Mouse (Mus musculus) layer of hippocampus, postnatal 14 days (tissue): ENCODE measurements at regions not wholly inside any gene's neighbourhood (a gene's known extent, or its start where the extent isn't known, plus 50 kb on each side); places are given as distances from the start of the nearest gene placed in this dataset.

Experiments
- DNase-seq, 2 experiments: peaks; one replicate each; pipeline ENCODE4 v3.0.0; 2021 to 2022; ENCODE audit warnings: low spot score in 2 of 2, mixed read lengths in 1 of 2

GRCm38 (mm10) chr1:41810318-41810964 is 885.1 kb upstream of the Pou3f3 start:
- peak; percentile 61 to 89 for DNase-seq

GRCm38 (mm10) chr1:41811130-41811529 is 884.4 kb upstream of the Pou3f3 start:
- DNase-seq = no peak

GRCm38 (mm10) chr1:41812071-41812470 is 883.5 kb upstream of the Pou3f3 start:
- peak in 1 of 2 experiments; percentile 3 for DNase-seq

DNA sequence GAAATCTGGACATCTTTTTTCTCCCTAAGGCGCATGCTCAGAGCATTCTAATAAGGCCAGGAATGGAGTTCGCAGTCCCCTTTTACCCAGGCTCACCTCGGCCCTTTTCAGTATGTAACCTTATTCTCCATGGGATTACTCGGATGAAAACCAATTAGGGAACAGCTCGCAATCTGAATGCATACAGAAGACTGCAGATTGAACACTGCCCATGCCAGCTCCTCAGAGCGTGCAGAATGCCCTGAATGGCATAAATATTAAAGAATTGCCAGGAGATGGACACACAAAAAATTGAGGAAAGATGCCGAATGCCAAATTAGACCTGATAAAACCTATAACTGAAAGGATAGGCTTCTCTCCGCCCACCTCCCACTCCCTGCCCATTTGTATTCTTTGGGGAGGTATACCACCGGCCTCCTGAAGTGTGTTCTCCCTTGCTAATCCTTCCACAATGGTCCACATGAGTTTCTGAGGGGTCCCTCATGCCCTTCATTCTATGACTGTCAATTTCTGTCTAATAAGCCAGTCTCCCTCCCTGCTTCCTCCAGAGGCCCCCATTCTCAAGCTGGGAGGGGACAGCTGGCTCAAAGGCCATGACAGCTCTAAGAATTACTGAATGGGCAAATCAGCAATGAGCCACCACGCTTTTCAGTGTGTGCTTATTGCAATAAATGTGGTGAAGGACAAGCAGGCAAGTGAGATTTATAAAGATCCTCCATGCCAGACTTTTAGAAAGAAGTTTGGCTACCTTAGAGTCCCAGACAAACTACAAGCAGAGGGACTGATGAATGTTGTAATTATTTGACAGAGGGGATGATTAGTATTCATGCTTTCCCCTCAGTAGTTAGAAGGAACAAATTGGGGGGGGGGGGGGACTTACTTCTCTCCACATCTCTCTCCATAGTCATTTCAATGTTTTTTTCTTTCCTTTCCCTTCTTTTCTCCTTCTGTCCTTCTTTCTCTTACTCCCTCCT is 881.2 kb upstream of the Pou3f3 start:
- DNase-seq = peak in 1 of 2 experiments; percentile 19

GRCm38 (mm10) chr1:41815021-41815420 is 880.5 kb upstream of the Pou3f3 start:
- DNase-seq = no peak

DNA sequence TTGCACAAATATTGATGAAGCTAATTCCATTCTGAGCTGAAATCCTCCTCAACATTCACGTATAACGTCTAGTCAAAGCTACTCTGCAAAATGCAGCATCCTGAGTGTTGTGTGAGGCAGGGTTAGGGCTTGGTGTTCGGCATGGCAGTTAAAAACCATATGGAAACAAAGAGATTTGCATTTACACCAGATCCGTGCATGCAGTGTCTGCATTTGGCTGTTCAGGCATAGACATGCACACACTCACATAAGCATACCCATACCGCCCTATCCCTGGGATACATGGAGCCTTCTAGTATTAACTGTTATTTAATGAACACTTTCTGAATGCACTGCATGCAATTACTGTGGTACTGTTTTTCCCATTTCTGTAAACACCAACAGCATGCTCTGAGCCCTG is 872.8 kb upstream of the Pou3f3 start:
- no peak for DNase-seq

- DNase-seq = no peak
Measured at GRCm38 (mm10) chr1:41825223-41825622, 870.3 kb upstream of the Pou3f3 start.

GRCm38 (mm10) chr1:41831641-41832040 is 863.9 kb upstream of the Pou3f3 start:
- no peak for DNase-seq
